24 mouse cellular contexts compared by ENCODE assay signal in genomic region chr14:61696290-61696842, GRCm38 (mm10).
A peak's percentile ranks its signal among the peaks of the same experiment; 100 is the strongest.
DNase-seq lines count a peak whose midpoint lies in the region; ATAC-seq and TF ChIP-seq lines count a peak whose summit lies in the region.
"Had no signal": no experiment of that assay in that cellular context is flagged by ENCODE, and none has a peak within 500 bp of the region (broad histone marks: within the 10 kb centered on the region; RNA-seq: fewer than 3 reads in every experiment).

No protein-coding gene starts in this region.

- no peaks in the 10 kb centered on the region for H3K9me3 ChIP-seq in CH12.LX (replicated peaks; ENCODE audit: low read length)
- H3K9me3 ChIP-seq in hindbrain, embryonic 11.5 days (ENCODE audit: control insufficient read depth, low read length) = no peaks in the 10 kb centered on the region
- H3K9me3 ChIP-seq: embryonic facial prominence, embryonic 10.5 days; forebrain, embryonic 13.5 days; heart, embryonic 15.5 days; hindbrain, embryonic 10.5 days; hindbrain, embryonic 15.5 days had no signal

- H3K4me3 ChIP-seq in CH12.LX (replicated peaks in 1 of 3; ENCODE audit: low read depth in 2 of 3, low read length in 2 of 3, poor library complexity in 1 of 3) = no peak overlapping the region
- no peak overlapping the region for H3K4me3 ChIP-seq in brown adipose tissue, adult 24 weeks (ENCODE audit: insufficient read depth, low read depth, low read length)
- no peak overlapping the region for H3K4me3 ChIP-seq in hindbrain, embryonic 11.5 days (ENCODE audit: low read depth, low read length)
- H3K4me3 ChIP-seq: embryonic facial prominence, embryonic 10.5 days; forebrain, embryonic 13.5 days; heart, adult 2 months; heart, embryonic 15.5 days; hindbrain, embryonic 10.5 days; hindbrain, embryonic 15.5 days had no signal

- no peaks in the 10 kb centered on the region for H3K27me3 ChIP-seq in CH12.LX (replicated peaks)
- peaks cover under 1% of the 10 kb centered on the region; the same call in 1 of the 2 replicates for H3K27me3 ChIP-seq in hindbrain, embryonic 11.5 days (ENCODE audit: control insufficient read depth, insufficient read depth, low read length)

- no peak for TF ChIP-seq EP300 in CH12.LX (IDR thresholded peaks at IDR 0.05; ENCODE audit: low read length)

- no peaks in the 10 kb centered on the region for H3K36me3 ChIP-seq in CH12.LX (replicated peaks in 1 of 2; ENCODE audit: control insufficient read depth in 1 of 2, insufficient read depth in 1 of 2, low read length in 1 of 2)
- no peaks in the 10 kb centered on the region for H3K36me3 ChIP-seq in hindbrain, embryonic 11.5 days (ENCODE audit: control insufficient read depth, insufficient read depth, low read length)
- H3K36me3 ChIP-seq: embryonic facial prominence, embryonic 10.5 days; heart, embryonic 15.5 days; hindbrain, embryonic 10.5 days; hindbrain, embryonic 15.5 days had no signal

- TF ChIP-seq POLR2A in CH12.LX (IDR thresholded peaks at IDR 0.05; ENCODE audit: low read depth, low read length) = no peak

- no peaks in the 10 kb centered on the region for H3K79me2 ChIP-seq in CH12.LX (replicated peaks; ENCODE audit: control insufficient read depth, extremely low read depth, insufficient read depth, poor library complexity, severe bottlenecking)

- ATAC-seq in megakaryocyte, adult 5-6 weeks (ENCODE audit: poor library complexity, severe bottlenecking) = peak; percentile 70
- no peak for ATAC-seq in hindbrain, embryonic 11.5 days (ENCODE audit: low FRiP score)
- ATAC-seq: forebrain, embryonic 13.5 days; forebrain, postnatal 0 days; intestine, embryonic 16.5 days had no signal

- peak overlapping the region; percentile 37; the same call in 1 of the 2 replicates for H3K4me2 ChIP-seq in CH12.LX (ENCODE audit: insufficient read depth, low read depth, poor library complexity, severe bottlenecking)
- no peak overlapping the region for H3K4me2 ChIP-seq in hindbrain, embryonic 11.5 days (replicated peaks; ENCODE audit: low read depth, low read length)
- H3K4me2 ChIP-seq: forebrain, embryonic 13.5 days; heart, embryonic 11.5 days; heart, embryonic 15.5 days; hindbrain, embryonic 15.5 days had no signal

- WGBS in hindbrain, embryonic 11.5 days = 60% methylated on average over 7 of the region's 7 CpGs

- peak; percentile 76 for DNase-seq in heart, adult 11 months
- no peak for DNase-seq in heart, postnatal 25 days (ENCODE audit: low spot score)
- no peak for DNase-seq in CH12.LX (ENCODE audit: extremely low read depth)
- no peak for DNase-seq in hindbrain, embryonic 11.5 days (ENCODE audit: low spot score)
- DNase-seq in thymus, postnatal 36 days = no peak
- DNase-seq in Muller cell, postnatal 12 days (ENCODE audit: inconsistent ontology term) = no peak
- DNase-seq: adrenal gland, adult 2 months; adrenal gland, postnatal 25 days; cerebellum, adult 18-20 months; cerebellum, adult 9-11 months; cerebellum, postnatal 36 days; forebrain, postnatal 0 days; gastrocnemius, postnatal 36 days; heart, adult 2 months; heart, postnatal 14 days had no signal

- dilution Hi-C loops in CH12.LX (cut with MboI; ENCODE audit: extremely low pct_ligation_motif_present, extremely low pct_unique_long_range_greater_than_20kb, low sequenced_read_pairs) = no loop called here

- H3K27ac ChIP-seq in CH12.LX (ENCODE audit: insufficient read depth, low read depth) = no peak overlapping the region
- peak overlapping the region; percentile 40; the same call in 1 of the 2 replicates for H3K27ac ChIP-seq in brown adipose tissue, adult 24 weeks (replicated peaks; ENCODE audit: low read depth, low read length)
- H3K27ac ChIP-seq in hindbrain, embryonic 11.5 days (ENCODE audit: low read depth, low read length) = no peak overlapping the region
- H3K27ac ChIP-seq: embryonic facial prominence, embryonic 10.5 days; forebrain, embryonic 13.5 days; heart, adult 2 months; heart, embryonic 15.5 days; hindbrain, embryonic 10.5 days; hindbrain, embryonic 15.5 days had no signal

- in situ Hi-C loops in CH12.LX (cut with MboI; ENCODE audit: low pct_ligation_motif_present, low pct_unique_long_range_greater_than_20kb, low sequenced_read_pairs) = no loop called here

- peaks cover 6 to 18% of the 10 kb centered on the region in 2 experiments; a peak in 3 of 4 replicates for H3K4me1 ChIP-seq in CH12.LX (ENCODE audit: control insufficient read depth in 1 of 2, insufficient read depth in 2 of 2)
- H3K4me1 ChIP-seq in brown adipose tissue, adult 24 weeks (ENCODE audit: control insufficient read depth, insufficient read depth, insufficient read length, low read length) = peaks cover 2% of the 10 kb centered on the region
- no peaks in the 10 kb centered on the region for H3K4me1 ChIP-seq in hindbrain, embryonic 11.5 days (replicated peaks; ENCODE audit: control insufficient read depth, insufficient read depth, low read length)
- H3K4me1 ChIP-seq: heart, embryonic 15.5 days; hindbrain, embryonic 15.5 days had no signal

- no peak for TF ChIP-seq RAD21 in CH12.LX (IDR thresholded peaks at IDR 0.05; ENCODE audit: low read depth, low read length)

- H3K9ac ChIP-seq in CH12.LX (ENCODE audit: insufficient read depth, low read depth) = no peak overlapping the region
- H3K9ac ChIP-seq in hindbrain, embryonic 11.5 days (ENCODE audit: low read depth, low read length) = no peak overlapping the region
- H3K9ac ChIP-seq: forebrain, embryonic 13.5 days; forebrain, postnatal 0 days; heart, embryonic 15.5 days; hindbrain, embryonic 15.5 days had no signal

- intact Hi-C loops in heart, postnatal 25 days (cut with DNase I) = no loop called here

- no peak for TF ChIP-seq CTCF in CH12.LX (conservative IDR thresholded peaks at IDR 0.05 in 1 of 2, IDR thresholded peaks at IDR 0.05 in 1 of 2; ENCODE audit: low read depth in 2 of 2, low read length in 2 of 2)

TF ChIP-seq in CH12.LX, 34 proteins besides CTCF, POLR2A, EP300 and RAD21:
- TF ChIP-seq ZNF384 (IDR thresholded peaks at IDR 0.05; ENCODE audit: low read depth, low read length) = peak; percentile 46
- TF ChIP-seq TBP (conservative IDR thresholded peaks at IDR 0.05; ENCODE audit: low read depth, low read length) = peak; percentile 68; the same call in 1 of the 2 replicates
- no peak for TF ChIP-seq CHD2 (IDR thresholded peaks at IDR 0.05; ENCODE audit: low read length)
TF ChIP-seq in CH12.LX: peak in this region for 2.
